Mouse (Mus musculus): Measurements from ENCODE around the gene Sash1. TPM values are rescaled to one million over a fixed set of nuclear protein-coding genes. Genes with fewer than 3 reads are reported as not detected.

Gene Sash1
- polyA plus RNA-seq, 1 experiment = 14.4 TPM

DNA sequence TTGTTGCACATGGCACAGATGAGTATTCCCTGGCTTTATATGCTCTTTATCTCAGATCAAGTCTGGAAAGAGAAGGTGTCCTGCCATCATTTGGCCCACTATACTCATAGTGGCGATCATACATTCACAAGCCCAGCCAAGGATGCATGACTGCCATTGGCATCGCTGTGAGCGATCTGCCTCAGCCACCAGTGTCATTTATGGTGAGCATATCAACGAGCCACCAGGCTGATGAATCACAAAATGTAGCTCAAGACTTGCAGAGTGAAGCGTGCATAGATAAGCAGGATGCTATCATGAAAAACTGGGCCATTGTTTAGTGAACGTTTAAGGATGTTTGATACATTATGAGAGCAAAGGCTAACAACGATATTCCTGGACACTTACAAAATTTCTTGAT lies 200.6 kb downstream of the Sash1 start:
- Histone ChIP-seq H3K27ac (ENCODE audit: insufficient read depth, low read length) (no peak overlapping the region), H3K9ac (ENCODE audit: low read depth, poor library complexity, severe bottlenecking) (no peak overlapping the region), H3K4me3 (ENCODE audit: low read depth, low read length) (no peak overlapping the region), H3K27me3 (ENCODE audit: control insufficient read depth, insufficient read depth, low read length, poor library complexity, severe bottlenecking) (no peaks in the 10 kb centered on the region), H3K4me1 (ENCODE audit: control insufficient read depth, insufficient read depth, low read length) (no peaks in the 10 kb centered on the region), H3K36me3 (ENCODE audit: control insufficient read depth, insufficient read depth, low read length, poor library complexity, severe bottlenecking) (no peaks in the 10 kb centered on the region), H3K9me3 (replicated peaks; ENCODE audit: control insufficient read depth, insufficient read depth, low read length, poor library complexity, severe bottlenecking) (no peaks in the 10 kb centered on the region)
- TF ChIP-seq CTCF (IDR thresholded peaks at IDR 0.05; ENCODE audit: low read depth, low read length) = no peak
- no peak for TF ChIP-seq EP300 (IDR thresholded peaks at IDR 0.05; ENCODE audit: insufficient read depth, low read depth, low read length)
- no peak for TF ChIP-seq POLR2A (IDR thresholded peaks at IDR 0.05; ENCODE audit: insufficient read depth, low read length)

DNA sequence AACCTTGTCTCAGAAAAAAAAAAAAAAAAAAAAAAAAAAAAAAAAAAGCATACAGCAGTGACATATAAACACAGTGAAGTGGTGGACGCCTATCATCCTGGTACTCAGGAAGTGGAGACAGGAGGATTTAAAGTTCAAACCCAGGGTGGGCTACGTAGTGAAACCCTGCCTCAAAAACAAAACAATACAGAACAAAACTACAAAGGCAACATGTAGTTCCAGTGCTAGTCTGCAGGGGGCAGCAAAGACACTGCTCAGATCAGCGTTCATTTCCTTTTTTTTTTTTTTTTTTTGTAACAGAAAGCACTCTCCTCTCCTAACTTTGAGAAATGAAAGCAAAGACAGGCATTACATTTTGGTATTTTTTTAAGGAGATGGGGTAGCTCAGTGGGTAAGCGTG lies 203.0 kb downstream of the Sash1 start:
- Histone ChIP-seq H3K27ac (ENCODE audit: insufficient read depth, low read length) (no peak overlapping the region), H3K9me3 (replicated peaks; ENCODE audit: control insufficient read depth, insufficient read depth, low read length, poor library complexity, severe bottlenecking) (no peaks in the 10 kb centered on the region), H3K4me1 (ENCODE audit: control insufficient read depth, insufficient read depth, low read length) (no peaks in the 10 kb centered on the region), H3K36me3 (ENCODE audit: control insufficient read depth, insufficient read depth, low read length, poor library complexity, severe bottlenecking) (no peaks in the 10 kb centered on the region), H3K27me3 (ENCODE audit: control insufficient read depth, insufficient read depth, low read length, poor library complexity, severe bottlenecking) (no peaks in the 10 kb centered on the region), H3K9ac (ENCODE audit: low read depth, poor library complexity, severe bottlenecking) (no peak overlapping the region), H3K4me3 (ENCODE audit: low read depth, low read length) (no peak overlapping the region)
- TF ChIP-seq EP300 (IDR thresholded peaks at IDR 0.05; ENCODE audit: insufficient read depth, low read depth, low read length) (no peak), POLR2A (IDR thresholded peaks at IDR 0.05; ENCODE audit: insufficient read depth, low read length) (no peak), CTCF (IDR thresholded peaks at IDR 0.05; ENCODE audit: low read depth, low read length) (no peak)

DNA sequence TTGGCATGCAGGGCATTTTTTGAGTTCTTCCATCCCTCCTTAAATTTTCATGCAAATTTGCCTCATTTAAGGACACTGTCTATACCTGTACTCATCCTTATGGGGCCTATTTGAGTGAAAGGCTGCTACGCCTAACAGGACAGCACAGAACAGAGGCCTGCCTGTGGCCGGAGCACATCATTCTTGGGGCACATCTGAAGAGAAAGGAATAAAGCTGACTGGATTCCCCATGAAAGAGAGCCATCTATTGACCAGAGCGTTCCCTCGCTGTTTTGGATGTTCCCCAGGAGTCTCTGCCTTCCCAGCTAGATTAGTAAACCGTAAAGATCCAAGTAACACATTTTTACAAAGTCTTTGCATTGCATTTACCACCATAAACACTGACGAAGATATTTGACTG lies 203.5 kb downstream of the Sash1 start:
- Histone ChIP-seq H3K27ac (ENCODE audit: insufficient read depth, low read length) (no peak overlapping the region), H3K27me3 (ENCODE audit: control insufficient read depth, insufficient read depth, low read length, poor library complexity, severe bottlenecking) (no peaks in the 10 kb centered on the region), H3K4me1 (ENCODE audit: control insufficient read depth, insufficient read depth, low read length) (no peaks in the 10 kb centered on the region), H3K36me3 (ENCODE audit: control insufficient read depth, insufficient read depth, low read length, poor library complexity, severe bottlenecking) (no peaks in the 10 kb centered on the region), H3K9me3 (replicated peaks; ENCODE audit: control insufficient read depth, insufficient read depth, low read length, poor library complexity, severe bottlenecking) (no peaks in the 10 kb centered on the region), H3K4me3 (ENCODE audit: low read depth, low read length) (no peak overlapping the region), H3K9ac (ENCODE audit: low read depth, poor library complexity, severe bottlenecking) (no peak overlapping the region)
- TF ChIP-seq POLR2A (IDR thresholded peaks at IDR 0.05; ENCODE audit: insufficient read depth, low read length) (no peak), CTCF (IDR thresholded peaks at IDR 0.05; ENCODE audit: low read depth, low read length) (no peak), EP300 (IDR thresholded peaks at IDR 0.05; ENCODE audit: insufficient read depth, low read depth, low read length) (no peak)

DNA sequence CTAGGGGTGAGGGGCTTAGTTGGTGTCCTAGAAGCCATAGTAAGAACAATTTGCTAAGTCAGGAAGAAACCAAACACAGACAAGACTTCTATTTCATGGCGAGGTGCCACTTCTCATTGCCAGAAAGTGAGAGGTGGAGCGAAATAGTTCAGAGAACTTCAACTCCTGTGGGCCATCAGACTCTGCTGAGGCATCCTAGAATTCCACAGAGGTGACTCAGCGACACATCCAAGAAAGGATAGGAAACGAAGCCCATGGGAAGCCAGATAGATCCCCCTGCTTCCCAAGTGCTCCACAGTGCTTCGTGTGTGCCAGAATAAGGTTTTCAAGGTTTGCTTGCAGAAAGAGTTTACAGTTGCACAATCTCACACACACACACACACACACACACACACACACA lies 209.1 kb downstream of the Sash1 start:
- TF ChIP-seq POLR2A (IDR thresholded peaks at IDR 0.05; ENCODE audit: insufficient read depth, low read length) (no peak), CTCF (IDR thresholded peaks at IDR 0.05; ENCODE audit: low read depth, low read length) (no peak), EP300 (IDR thresholded peaks at IDR 0.05; ENCODE audit: insufficient read depth, low read depth, low read length) (no peak)
- Histone ChIP-seq H3K4me1 (ENCODE audit: control insufficient read depth, insufficient read depth, low read length) (no peaks in the 10 kb centered on the region), H3K4me3 (ENCODE audit: low read depth, low read length) (no peak overlapping the region), H3K27ac (ENCODE audit: insufficient read depth, low read length) (no peak overlapping the region), H3K36me3 (ENCODE audit: control insufficient read depth, insufficient read depth, low read length, poor library complexity, severe bottlenecking) (no peaks in the 10 kb centered on the region), H3K27me3 (ENCODE audit: control insufficient read depth, insufficient read depth, low read length, poor library complexity, severe bottlenecking) (no peaks in the 10 kb centered on the region), H3K9ac (ENCODE audit: low read depth, poor library complexity, severe bottlenecking) (no peak overlapping the region), H3K9me3 (replicated peaks; ENCODE audit: control insufficient read depth, insufficient read depth, low read length, poor library complexity, severe bottlenecking) (no peaks in the 10 kb centered on the region)

Data from ES-Bruce4 (cell line).